Comparison of ENCODE assay signal across 17 mouse cellular contexts in the genomic region with DNA sequence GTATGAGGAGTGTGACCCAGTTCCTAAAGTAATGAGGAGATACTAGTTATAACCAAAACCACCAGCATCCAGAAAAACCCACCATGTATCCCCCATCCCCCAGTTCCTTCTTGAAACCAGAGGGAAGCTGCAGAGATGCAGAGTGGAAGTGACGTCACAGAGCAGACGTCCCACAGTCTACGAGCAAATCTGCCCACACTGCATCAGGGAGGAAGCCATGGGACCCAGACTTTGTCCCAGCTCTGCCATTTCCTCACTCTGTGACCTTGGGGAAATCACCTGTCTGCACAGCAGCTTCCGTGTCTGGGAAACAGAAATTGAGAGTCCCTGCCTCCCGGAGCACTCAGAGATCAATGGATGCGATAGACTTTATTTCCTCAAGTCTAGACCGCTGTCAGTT. TPM values are rescaled to one million over a fixed set of nuclear protein-coding genes. Genes with fewer than 3 reads are reported as not detected.
DNase-seq lines count a peak whose midpoint lies in the region; ATAC-seq and TF ChIP-seq lines count a peak whose summit lies in the region.
"Had no signal": no experiment of that assay in that cellular context is flagged by ENCODE, and none has a peak within 500 bp of the region (broad histone marks: within the 10 kb centered on the region; RNA-seq: fewer than 3 reads in every experiment).

No protein-coding gene starts in this region.

- no peak overlapping the region for H3K4me3 ChIP-seq in heart, adult 2 months
- no peak overlapping the region for H3K4me3 ChIP-seq in intestine, embryonic 15.5 days (replicated peaks)
- H3K4me3 ChIP-seq in neural tube, embryonic 15.5 days (replicated peaks), result no peak overlapping the region
- H3K4me3 ChIP-seq: kidney, embryonic 15.5 days; left cerebral cortex, adult 2 months; liver, embryonic 13.5 days; myocyte had no signal

- no peak for TF ChIP-seq CTCF in heart, adult 2 months (IDR thresholded peaks at IDR 0.05)

- peak; percentile 72 for ATAC-seq in intestine, embryonic 15.5 days
- no peak for ATAC-seq in neural tube, embryonic 15.5 days (ENCODE audit: low FRiP score)
- ATAC-seq: hindbrain, embryonic 16.5 days; lung, postnatal 0 days had no signal

- H3K9me3 ChIP-seq in intestine, embryonic 15.5 days, result no peaks in the 10 kb centered on the region
- no peaks in the 10 kb centered on the region for H3K9me3 ChIP-seq in neural tube, embryonic 15.5 days (replicated peaks)
- H3K9me3 ChIP-seq: kidney, embryonic 15.5 days; liver, embryonic 13.5 days had no signal

- TF ChIP-seq EP300 in heart, adult 2 months (IDR thresholded peaks at IDR 0.05; ENCODE audit: insufficient read depth, low read depth, low read length), result no peak

- no peaks in the 10 kb centered on the region for H3K36me3 ChIP-seq in heart, adult 2 months (ENCODE audit: control insufficient read depth, insufficient read depth, low read length)
- H3K36me3 ChIP-seq in intestine, embryonic 15.5 days, result no peaks in the 10 kb centered on the region
- H3K36me3 ChIP-seq in neural tube, embryonic 15.5 days, result no peaks in the 10 kb centered on the region
- H3K36me3 ChIP-seq: kidney, embryonic 15.5 days; liver, embryonic 13.5 days had no signal

- WGBS in heart, adult 2 months, result 50% methylated on average over 7 of the region's 7 CpGs
- 67% methylated on average over 7 of the region's 7 CpGs for WGBS in intestine, embryonic 15.5 days
- WGBS in neural tube, embryonic 15.5 days, result 83% methylated on average over 7 of the region's 7 CpGs

- no peaks in the 10 kb centered on the region for H3K27me3 ChIP-seq in heart, adult 2 months (ENCODE audit: control insufficient read depth, insufficient read depth, low read length)
- H3K27me3 ChIP-seq in intestine, embryonic 15.5 days (replicated peaks), result no peaks in the 10 kb centered on the region
- H3K27me3 ChIP-seq in neural tube, embryonic 15.5 days (replicated peaks), result no peaks in the 10 kb centered on the region
- H3K27me3 ChIP-seq: kidney, embryonic 15.5 days; liver, embryonic 13.5 days had no signal

- TF ChIP-seq POLR2A in heart, adult 2 months (IDR thresholded peaks at IDR 0.05; ENCODE audit: insufficient read depth, low read depth, low read length), result no peak

- H3K79me2 ChIP-seq in heart, adult 2 months (replicated peaks; ENCODE audit: control insufficient read depth, insufficient read depth, low read length), result no peaks in the 10 kb centered on the region

- H3K4me2 ChIP-seq in intestine, embryonic 15.5 days (replicated peaks), result no peak overlapping the region
- no peak overlapping the region for H3K4me2 ChIP-seq in neural tube, embryonic 15.5 days
- H3K4me2 ChIP-seq: kidney, embryonic 15.5 days; liver, embryonic 13.5 days; midbrain, embryonic 11.5 days had no signal

- intact Hi-C loops in heart, adult 2 months (cut with DNase I), result loop anchor here (2.0 kb wide), 1 partner anchor 27 kb away; no protein-coding TSS in a partner anchor

- peak overlapping the region; percentile 15; the same call in 1 of the 2 replicates for H3K27ac ChIP-seq in heart, adult 2 months
- no peak overlapping the region for H3K27ac ChIP-seq in intestine, embryonic 15.5 days
- H3K27ac ChIP-seq in neural tube, embryonic 15.5 days (replicated peaks), result no peak overlapping the region
- H3K27ac ChIP-seq: kidney, embryonic 15.5 days; left cerebral cortex, adult 2 months; liver, embryonic 13.5 days had no signal

- H3K9ac ChIP-seq in heart, adult 2 months (ENCODE audit: low read depth, low read length), result no peak overlapping the region
- no peak overlapping the region for H3K9ac ChIP-seq in intestine, embryonic 15.5 days
- H3K9ac ChIP-seq in neural tube, embryonic 15.5 days (replicated peaks), result no peak overlapping the region
- H3K9ac ChIP-seq: kidney, embryonic 15.5 days; liver, embryonic 13.5 days had no signal

- DNase-seq in heart, adult 2 months, result no peak
- no peak for DNase-seq in heart, adult 9 months (ENCODE audit: low spot score in 2 of 2)
- DNase-seq in 416B (ENCODE audit: low read depth) (peak; percentile 36), ES-CJ7 (ENCODE audit: low read depth, low spot score) (peak; percentile 33)
- DNase-seq in spleen, postnatal 10 days (ENCODE audit: low spot score in 2 of 2), result no peak
- DNase-seq in adrenal gland, postnatal 14 days, result no peak
- DNase-seq: liver, embryonic 13.5 days; right cerebral cortex, adult 18-20 months; spleen, adult 18-20 months had no signal

- H3K4me1 ChIP-seq in heart, adult 2 months (ENCODE audit: control insufficient read depth, insufficient read depth, low read length), result peaks cover 12% of the 10 kb centered on the region
- peaks cover 11% of the 10 kb centered on the region; the same call in 1 of the 2 replicates for H3K4me1 ChIP-seq in intestine, embryonic 15.5 days (replicated peaks)
- H3K4me1 ChIP-seq in neural tube, embryonic 15.5 days, result no peaks in the 10 kb centered on the region

RNA-seq across cellular contexts. Expression of gene Slc12a8, which starts 56.6 kb away (rescaled TPM):
- total RNA-seq in heart, adult 2 months (2021), result under 1 TPM; 0.31 to 0.45 TPM
- 0.66 and 1.2 TPM in 2 replicates for polyA plus RNA-seq in heart, adult 2 months (2012; rRNA removed)
- 6.2 and 7.2 TPM in 2 replicates for polyA plus RNA-seq in intestine, embryonic 15.5 days (2015; fragmentation: Nextera tagmentation; extraction: Ambion mirVana)
- 0.72 and 0.97 TPM in 2 replicates for polyA plus RNA-seq in neural tube, embryonic 15.5 days (2015; fragmentation: Nextera tagmentation; extraction: Ambion mirVana)
- total RNA-seq in adrenal gland, postnatal 14 days (2021), result 0.52 and 0.86 TPM in 2 replicates

Comparison
In these comparisons a context has a peak if more than half of its experiments do, and no peak if none do; other contexts are left out.
1. DNase-seq: peak in 416B (single experiment) and ES-CJ7 (single experiment); none in heart, adult 2 months (0 of 2), heart, adult 9 months (0 of 2), spleen, postnatal 10 days (0 of 2) and adrenal gland, postnatal 14 days (single experiment).